Mouse (Mus musculus) embryo, embryonic 10 days (tissue): ENCODE results near the gene Fbf1.
"Not testable (repeated sequence)": the region's sequence is repeated elsewhere in the genome, so short reads cannot be mapped to it uniquely, and the experiment has no call there.

Experiments used
- DNase-seq: peaks from one replicate; pipeline ENCODE4 v3.0.0-alpha.2; 2015; ENCODE audit warnings: low spot score

The Fbf1 gene

DNA sequence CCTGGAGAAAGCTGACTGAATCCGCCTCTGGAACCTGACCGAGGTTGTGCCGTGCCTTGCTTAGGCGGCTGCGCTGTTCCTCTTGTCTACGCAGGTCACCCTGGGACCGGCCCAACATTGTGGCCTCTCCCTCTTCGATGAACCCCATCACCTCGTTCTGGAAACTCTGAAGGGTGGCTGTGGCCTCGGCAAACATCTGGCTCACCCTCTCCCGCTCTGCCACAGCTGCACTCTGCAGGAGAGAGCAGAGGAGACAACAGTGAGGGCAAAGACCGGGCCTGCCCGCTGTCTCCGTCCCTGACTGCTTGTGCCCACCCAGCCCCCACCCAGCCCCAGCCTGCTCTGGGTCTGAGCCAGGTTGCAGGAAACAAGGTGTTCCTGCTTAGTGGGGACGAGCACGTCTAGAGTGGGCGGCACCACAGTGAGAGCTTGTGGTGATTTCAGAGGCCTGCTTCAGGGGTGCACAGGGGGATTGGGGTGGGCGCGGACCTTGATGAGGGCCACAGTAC, 60.1 kb downstream of the Fbf1 start:
- DNase-seq = no peak

DNA sequence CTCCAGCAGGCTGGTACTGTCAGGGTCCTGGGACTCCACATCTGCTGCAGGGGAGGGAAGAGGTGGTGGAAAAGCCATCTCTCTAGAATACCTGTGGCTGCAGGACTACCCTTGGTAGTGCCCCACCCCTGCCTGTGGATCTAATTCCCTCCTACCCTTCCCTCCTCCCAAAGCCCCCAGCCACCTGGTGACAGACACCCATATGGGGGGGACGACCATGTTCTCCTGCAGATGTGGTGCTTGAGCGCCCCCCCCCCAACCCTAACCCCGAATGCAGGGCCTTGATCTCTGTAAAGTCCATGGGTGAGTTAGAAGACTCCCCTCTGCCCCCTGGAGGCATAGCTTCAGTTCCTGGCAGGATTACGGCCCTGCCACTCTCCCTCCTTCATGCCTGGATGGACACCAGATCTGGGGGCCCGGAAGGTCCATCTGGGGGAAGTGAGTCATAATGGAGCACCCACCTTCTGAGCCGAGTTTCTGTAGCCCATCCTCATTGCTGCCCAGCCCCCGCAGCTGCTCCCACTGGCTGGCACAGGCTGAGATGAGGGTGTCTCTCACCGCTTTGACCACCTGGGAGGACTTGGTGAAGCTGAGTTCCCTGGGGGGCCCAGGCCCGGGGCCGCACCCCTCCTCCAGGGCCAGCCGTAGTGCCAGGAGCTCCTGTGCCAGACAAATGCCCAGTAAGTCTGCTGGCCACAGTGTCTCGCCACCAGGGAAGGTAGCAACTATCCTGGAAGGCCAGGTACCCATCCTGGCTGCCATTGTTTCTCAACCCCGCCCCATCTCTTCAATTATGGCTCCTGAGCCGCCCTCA, 60.8 kb downstream of the Fbf1 start:
- DNase-seq = peak; percentile 38

- DNase-seq = peak; percentile 64
These were observed 61.6 kb downstream of the Fbf1 start for GRCm38 (mm10) chr11:116106154-116106962.

GRCm38 (mm10) chr11:116105065-116105464, 62.9 kb downstream of the Fbf1 start:
- DNase-seq = no peak

GRCm38 (mm10) chr11:116104006-116104646, 63.8 kb downstream of the Fbf1 start:
- DNase-seq = peak; percentile 57

DNA sequence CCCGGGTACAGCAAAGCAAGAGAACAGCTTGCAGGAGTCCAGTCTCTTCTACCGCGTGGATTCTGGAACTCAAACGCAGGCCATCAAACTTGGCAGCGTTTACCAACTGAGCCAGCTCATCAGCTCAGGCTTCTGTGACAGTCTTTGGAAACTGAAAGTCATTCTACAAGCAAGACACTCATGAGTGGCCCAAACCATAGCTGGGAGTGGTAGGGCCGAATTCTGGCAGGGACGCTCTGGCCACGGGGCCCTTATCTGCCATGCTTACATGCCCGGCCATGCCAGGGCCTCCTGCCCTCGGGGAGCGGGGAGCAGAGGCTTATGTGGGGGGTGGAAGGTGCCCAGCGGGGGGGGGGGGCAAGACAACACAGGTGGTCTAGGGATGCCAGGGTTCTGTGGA, 64.4 kb downstream of the Fbf1 start:
- DNase-seq = no peak

GRCm38 (mm10) chr11:116102472-116102871, 65.5 kb downstream of the Fbf1 start:
- DNase-seq = no peak

GRCm38 (mm10) chr11:116101931-116102381, 66.0 kb downstream of the Fbf1 start:
- peak; percentile 32 for DNase-seq

GRCm38 (mm10) chr11:116100839-116101238, 67.1 kb downstream of the Fbf1 start:
- no peak for DNase-seq

DNA sequence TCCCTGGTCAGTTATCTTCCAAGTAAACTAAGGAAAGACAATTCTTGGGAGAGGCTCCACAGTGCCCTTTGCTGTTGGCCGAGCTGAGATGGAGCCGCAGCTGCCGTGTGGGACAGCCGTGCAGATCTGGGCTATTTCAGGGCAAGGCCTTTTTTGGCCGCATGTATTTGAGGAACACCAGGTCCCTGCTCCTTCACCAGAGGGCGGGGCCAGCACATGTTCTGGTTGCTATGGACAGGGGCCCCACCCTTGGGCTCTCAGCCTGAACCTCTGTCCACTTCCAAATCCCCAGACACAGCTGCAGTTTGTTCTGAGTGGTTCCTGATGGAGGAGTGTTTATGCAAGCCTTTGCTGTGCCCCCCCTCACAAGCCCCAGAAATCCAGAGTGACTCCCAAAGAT, 67.6 kb downstream of the Fbf1 start:
- DNase-seq = no peak

GRCm38 (mm10) chr11:116099462-116099861, 68.5 kb downstream of the Fbf1 start:
- no peak for DNase-seq

- DNase-seq = no peak
These were observed 69.1 kb downstream of the Fbf1 start for GRCm38 (mm10) chr11:116098711-116099460.

DNA sequence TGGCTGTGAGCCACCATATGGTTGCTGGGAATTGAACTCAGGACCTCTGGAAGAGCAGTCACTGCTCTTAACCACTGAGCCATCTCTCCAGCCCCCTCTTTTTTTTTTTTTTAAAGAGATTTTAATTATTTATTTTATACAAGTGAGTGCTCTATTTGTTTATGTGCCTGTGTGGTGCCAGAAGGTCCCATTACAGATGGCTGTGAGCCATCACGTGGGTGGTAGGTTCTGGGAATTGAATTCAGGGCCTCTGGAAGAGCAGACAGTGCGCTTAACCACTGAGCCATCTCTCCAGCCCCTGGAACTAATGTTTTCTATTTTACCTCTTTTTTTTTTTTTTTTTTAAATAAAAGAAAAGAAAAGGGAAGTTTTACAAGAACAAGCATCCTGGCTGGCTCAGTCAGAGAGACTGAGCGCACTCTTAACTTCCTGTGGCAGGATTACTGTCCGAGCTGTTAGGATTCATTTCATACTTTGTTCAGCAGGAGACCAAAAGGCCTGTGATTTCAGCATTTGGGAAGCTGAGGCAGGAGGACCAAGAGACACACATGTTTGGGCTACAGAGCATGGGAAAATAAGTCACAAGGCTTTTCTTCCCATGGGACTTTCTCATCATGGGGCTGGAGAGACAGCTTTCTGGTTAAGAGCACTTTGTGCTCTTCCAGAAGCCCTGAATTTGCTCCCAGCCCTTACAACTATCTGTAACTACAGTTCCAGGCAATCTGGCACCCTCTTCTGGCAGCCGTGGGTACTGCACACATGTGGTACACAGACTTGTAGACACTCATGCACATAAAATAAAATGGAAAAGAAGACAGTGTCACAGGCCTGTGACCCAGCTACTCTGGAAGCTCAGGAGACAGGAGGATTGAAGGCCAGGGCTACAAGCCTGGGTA, 71.5 kb downstream of the Fbf1 start:
- DNase-seq = peak; percentile 47

DNA sequence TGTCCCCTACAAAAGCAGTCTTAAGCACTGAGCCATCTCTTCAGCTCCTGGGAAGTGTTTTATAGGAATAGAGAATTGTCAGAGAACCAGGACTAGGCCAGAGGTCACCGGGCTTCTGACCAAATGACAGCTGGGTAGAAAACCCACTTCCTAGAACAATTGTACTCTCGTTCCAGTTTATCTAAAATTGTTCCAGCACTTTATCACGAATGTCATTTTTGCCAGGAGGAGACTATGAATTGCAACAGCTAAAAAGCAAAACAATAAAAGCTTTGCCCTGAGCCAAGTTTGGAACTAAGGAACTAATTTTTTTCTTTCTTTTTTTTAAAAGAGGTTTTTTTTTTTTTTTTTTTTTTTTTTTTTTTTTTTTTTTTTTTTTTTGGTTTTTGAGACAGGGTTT, 72.4 kb downstream of the Fbf1 start:
- no peak for DNase-seq

- DNase-seq = no peak
These were observed 74.0 kb downstream of the Fbf1 start for GRCm38 (mm10) chr11:116093771-116094565.

GRCm38 (mm10) chr11:116092959-116093358, 75.0 kb downstream of the Fbf1 start:
- not testable (repeated sequence) for DNase-seq
